Mouse (Mus musculus) heart, adult 2 months (tissue): ENCODE measurements at regions not wholly inside any gene's neighbourhood (a gene's known extent, or its start where the extent isn't known, plus 50 kb on each side); places are given as distances from the start of the nearest gene placed in this dataset.

ENCODE experiments used
- DNase-seq, 2 experiments: peaks; one replicate each; pipeline ENCODE4 v3.0.0; 2021
- H3K27ac ChIP-seq: fragments of 200-600 bp; 2 replicates; pipeline ENCODE4 v1.8.1; 2022
- H3K27me3 ChIP-seq: fragments of 200-500 bp; 2 replicates; pipeline ENCODE4 v1.6.1; 2012; ENCODE audit warnings: mild to moderate bottlenecking, low read length, inconsistent platforms, mixed read lengths; ENCODE audit not compliant: control insufficient read depth, insufficient read depth
- H3K36me3 ChIP-seq: fragments of 200-500 bp; 2 replicates; pipeline ENCODE4 v1.6.1; 2012; ENCODE audit warnings: low read length, inconsistent platforms; ENCODE audit not compliant: control insufficient read depth, insufficient read depth
- H3K4me1 ChIP-seq: fragments of 200-500 bp; 2 replicates; pipeline ENCODE4 v1.6.1; 2011; ENCODE audit warnings: low read length; ENCODE audit not compliant: control insufficient read depth, insufficient read depth
- H3K4me3 ChIP-seq: fragments of 200-600 bp; 2 replicates; pipeline ENCODE4 v1.8.1; 2022
- H3K79me2 ChIP-seq: fragments of 200-500 bp; replicated peaks from 2 replicates; pipeline ENCODE4 v1.6.1; 2012; ENCODE audit warnings: mild to moderate bottlenecking, inconsistent platforms, low read length, moderate library complexity, mixed read lengths; ENCODE audit not compliant: control insufficient read depth, insufficient read depth
- H3K9ac ChIP-seq: fragments of 200-500 bp; 2 replicates; pipeline ENCODE4 v1.6.1; 2012; ENCODE audit warnings: low read depth, mild to moderate bottlenecking, control low read depth, inconsistent platforms, low read length, mixed read lengths
- CTCF ChIP-seq: fragments of 200-600 bp; IDR thresholded peaks from 2 replicates; pipeline ENCODE4 v1.8.1; 2022; ENCODE audit warnings: antibody characterized with exemption, mild to moderate bottlenecking, moderate library complexity
- EP300 ChIP-seq: fragments of 200-500 bp; IDR thresholded peaks from 2 replicates; pipeline ENCODE4 v1.6.1; 2011; ENCODE audit warnings: low read depth, low read length, control low read depth; ENCODE audit not compliant: insufficient read depth
- POLR2A ChIP-seq: fragments of 200-500 bp; IDR thresholded peaks from 2 replicates; pipeline ENCODE4 v1.6.1; 2011; ENCODE audit warnings: mild to moderate bottlenecking, low read depth, low read length, control low read depth; ENCODE audit not compliant: insufficient read depth
- WGBS: fragments of 180-500 bp; shearing (Covaris S2); methylation state at CpG from one replicate; pipeline ENCODE4 v1.1.7; 2018; 5-methylcytosine and 5-hydroxymethylcytosine counted together
- intact Hi-C: fragments of 180-260 bp; cut with DNase I; formaldehyde crosslinking; loops from one replicate; pipeline ENCODE4 v1.15.1; 2025

GRCm38 (mm10) chr16:93197300-93197699, 371.4 kb upstream of the Runx1 start:
- H3K4me1 ChIP-seq = no peaks in the 10 kb centered on the region
- intact Hi-C loops = no loop called here
- H3K27ac ChIP-seq = no peak overlapping the region
- H3K9ac ChIP-seq = no peak overlapping the region
- WGBS = 57% methylated on average over 8 of the region's 8 CpGs
- TF ChIP-seq POLR2A = no peak
- no peak for TF ChIP-seq EP300
- no peak for TF ChIP-seq CTCF
- DNase-seq = no peak
- no peaks in the 10 kb centered on the region for H3K79me2 ChIP-seq
- H3K27me3 ChIP-seq = no peaks in the 10 kb centered on the region
- no peak overlapping the region for H3K4me3 ChIP-seq
- no peaks in the 10 kb centered on the region for H3K36me3 ChIP-seq

GRCm38 (mm10) chr16:93193921-93194481, 368.1 kb upstream of the Runx1 start:
- H3K79me2 ChIP-seq = no peaks in the 10 kb centered on the region
- no peak overlapping the region for H3K9ac ChIP-seq
- no peak overlapping the region for H3K27ac ChIP-seq
- TF ChIP-seq CTCF (no peak), EP300 (no peak), POLR2A (no peak)
- DNase-seq = no peak
- no peaks in the 10 kb centered on the region for H3K4me1 ChIP-seq
- no peak overlapping the region for H3K4me3 ChIP-seq
- no peaks in the 10 kb centered on the region for H3K36me3 ChIP-seq
- WGBS = 47% methylated on average over 7 of the region's 7 CpGs
- no peaks in the 10 kb centered on the region for H3K27me3 ChIP-seq
- intact Hi-C loops = no loop called here

GRCm38 (mm10) chr16:93193263-93193662, 367.3 kb upstream of the Runx1 start:
- intact Hi-C loops = no loop called here
- 54% methylated on average over 6 of the region's 6 CpGs for WGBS
- H3K27me3 ChIP-seq = no peaks in the 10 kb centered on the region
- H3K27ac ChIP-seq = no peak overlapping the region
- no peak for DNase-seq
- no peaks in the 10 kb centered on the region for H3K36me3 ChIP-seq
- TF ChIP-seq POLR2A = no peak
- no peak overlapping the region for H3K9ac ChIP-seq
- no peak overlapping the region for H3K4me3 ChIP-seq
- H3K4me1 ChIP-seq = no peaks in the 10 kb centered on the region
- H3K79me2 ChIP-seq = no peaks in the 10 kb centered on the region

- TF ChIP-seq CTCF (no peak), POLR2A (no peak), EP300 (no peak)
- Histone ChIP-seq H3K27me3 (no peaks in the 10 kb centered on the region), H3K4me1 (no peaks in the 10 kb centered on the region), H3K79me2 (no peaks in the 10 kb centered on the region), H3K9ac (no peak overlapping the region), H3K4me3 (no peak overlapping the region), H3K27ac (no peak overlapping the region), H3K36me3 (no peaks in the 10 kb centered on the region)
- intact Hi-C loops = no loop called here
- DNase-seq = peak in 1 of 2 experiments; percentile 6
- WGBS = 62% methylated on average over 9 of the region's 9 CpGs
These were observed 366.8 kb upstream of the Runx1 start for GRCm38 (mm10) chr16:93192651-93193173.

- TF ChIP-seq POLR2A = no peak
- TF ChIP-seq CTCF = no peak
- TF ChIP-seq EP300 = no peak
- no peak for DNase-seq
- intact Hi-C loops = no loop called here
- Histone ChIP-seq H3K27me3 (no peaks in the 10 kb centered on the region), H3K27ac (no peak overlapping the region), H3K4me3 (no peak overlapping the region), H3K79me2 (no peaks in the 10 kb centered on the region), H3K9ac (no peak overlapping the region), H3K4me1 (no peaks in the 10 kb centered on the region), H3K36me3 (no peaks in the 10 kb centered on the region)
- WGBS = 73% methylated on average over 5 of the region's 5 CpGs
These were observed 365.2 kb upstream of the Runx1 start for GRCm38 (mm10) chr16:93191174-93191573.

- TF ChIP-seq POLR2A (no peak), EP300 (no peak), CTCF (no peak)
- no peaks in the 10 kb centered on the region for H3K27me3 ChIP-seq
- DNase-seq = no peak
- intact Hi-C loops = no loop called here
- H3K4me3 ChIP-seq = no peak overlapping the region
- no peak overlapping the region for H3K27ac ChIP-seq
- H3K9ac ChIP-seq = no peak overlapping the region
- WGBS = 46% methylated on average over 3 of the region's 3 CpGs
- no peaks in the 10 kb centered on the region for H3K36me3 ChIP-seq
- no peaks in the 10 kb centered on the region for H3K79me2 ChIP-seq
- H3K4me1 ChIP-seq = no peaks in the 10 kb centered on the region
These were observed 364.4 kb upstream of the Runx1 start for GRCm38 (mm10) chr16:93190301-93190700.

GRCm38 (mm10) chr16:93189875-93190274, 363.9 kb upstream of the Runx1 start:
- intact Hi-C loops = no loop called here
- Histone ChIP-seq H3K79me2 (no peaks in the 10 kb centered on the region), H3K4me3 (no peak overlapping the region), H3K9ac (no peak overlapping the region), H3K36me3 (no peaks in the 10 kb centered on the region), H3K27me3 (no peaks in the 10 kb centered on the region), H3K4me1 (no peaks in the 10 kb centered on the region), H3K27ac (no peak overlapping the region)
- WGBS = 58% methylated on average over 3 of the region's 3 CpGs
- TF ChIP-seq CTCF (no peak), EP300 (no peak), POLR2A (no peak)
- no peak for DNase-seq
